Mouse (Mus musculus) thymus, adult 2 months (tissue): Measurements from ENCODE around the gene Tmtc1. TPM values are rescaled to one million over a fixed set of nuclear protein-coding genes. Genes with fewer than 3 reads are reported as not detected.
A peak's percentile ranks its signal among the peaks of the same experiment; 100 is the strongest.

Experiments
- DNase-seq: peaks from one replicate; pipeline ENCODE4 v3.0.0; 2021
- H3K27ac ChIP-seq: fragments of 200-500 bp; 2 replicates; pipeline ENCODE4 v1.5.1; 2012; ENCODE audit warnings: low read length, control low read depth; ENCODE audit not compliant: control insufficient read depth, insufficient read depth
- H3K27me3 ChIP-seq: fragments of 200-500 bp; 2 replicates; pipeline ENCODE4 v1.6.1; 2012; ENCODE audit warnings: mild to moderate bottlenecking, low read length, moderate library complexity, mixed read lengths; ENCODE audit not compliant: control insufficient read depth, insufficient read depth
- H3K36me3 ChIP-seq: fragments of 200-500 bp; 2 replicates; pipeline ENCODE4 v1.6.1; 2012; ENCODE audit warnings: mild to moderate bottlenecking, low read length, moderate library complexity; ENCODE audit not compliant: control insufficient read depth, insufficient read depth
- H3K4me1 ChIP-seq: fragments of 200-500 bp; replicated peaks from 2 replicates; pipeline ENCODE4 v1.6.1; 2012; ENCODE audit warnings: low read length; ENCODE audit not compliant: control insufficient read depth, insufficient read depth
- H3K4me3 ChIP-seq: fragments of 200-500 bp; 2 replicates; pipeline ENCODE4 v1.5.1; 2012; ENCODE audit warnings: mild to moderate bottlenecking, low read length, control low read depth, moderate library complexity; ENCODE audit not compliant: control insufficient read depth, insufficient read depth
- CTCF ChIP-seq: fragments of 200-500 bp; IDR thresholded peaks from 2 replicates; pipeline ENCODE4 v1.5.1; 2012; ENCODE audit warnings: mild to moderate bottlenecking, control low read depth, low read length, moderate library complexity, borderline replicate concordance; ENCODE audit not compliant: control insufficient read depth, poor library complexity, insufficient read depth; ENCODE audit errors: extremely low read depth
- POLR2A ChIP-seq: fragments of 200-500 bp; IDR thresholded peaks from 2 replicates; pipeline ENCODE4 v1.6.1; 2012; ENCODE audit warnings: mild to moderate bottlenecking, low read length, control low read depth, moderate library complexity; ENCODE audit not compliant: control insufficient read depth, poor library complexity, insufficient read depth; ENCODE audit errors: extremely low read depth
- WGBS: fragments of 180-500 bp; shearing (Covaris S2); methylation state at CpG from one replicate; pipeline ENCODE4 v1.1.7; 2018; 5-methylcytosine and 5-hydroxymethylcytosine counted together
- polyA plus RNA-seq: library from polyadenylated mRNA; depleted of rRNA; stranded (reverse); fragments of >200 nt; gene quantifications from 2 replicates; pipeline ENCODE4 v1.2.3, GENCODE M21; 2012

The Tmtc1 gene
- polyA plus RNA-seq, 1 experiment: 6.4 TPM

- no peak overlapping the region for H3K4me3 ChIP-seq
- no peaks in the 10 kb centered on the region for H3K27me3 ChIP-seq
- no peaks in the 10 kb centered on the region for H3K4me1 ChIP-seq
- TF ChIP-seq CTCF: no peak
- no peak for TF ChIP-seq POLR2A
- H3K36me3 ChIP-seq: no peaks in the 10 kb centered on the region
- WGBS: 100% methylated on average over 1 of the region's 1 CpGs
- no peak overlapping the region for H3K27ac ChIP-seq
- DNase-seq: no peak
Observed at GRCm38 (mm10) chr6:148363162-148363561, 81.0 kb downstream of the Tmtc1 start.

- Histone ChIP-seq H3K36me3 (no peaks in the 10 kb centered on the region), H3K4me3 (no peak overlapping the region), H3K4me1 (no peaks in the 10 kb centered on the region), H3K27me3 (no peaks in the 10 kb centered on the region), H3K27ac (no peak overlapping the region)
- no peak for TF ChIP-seq POLR2A
- TF ChIP-seq CTCF: no peak
- 91% methylated on average over 3 of the region's 3 CpGs for WGBS
- DNase-seq: no peak
Observed at GRCm38 (mm10) chr6:148362475-148362874, 81.7 kb downstream of the Tmtc1 start.

- TF ChIP-seq CTCF: no peak
- no peak for TF ChIP-seq POLR2A
- no peak overlapping the region for H3K27ac ChIP-seq
Observed at GRCm38 (mm10) chr6:148359348-148359905, 84.8 kb downstream of the Tmtc1 start.

GRCm38 (mm10) chr6:148358580-148359246, 85.5 kb downstream of the Tmtc1 start:
- Histone ChIP-seq H3K27ac (no peak overlapping the region), H3K4me3 (no peak overlapping the region), H3K27me3 (no peaks in the 10 kb centered on the region), H3K36me3 (no peaks in the 10 kb centered on the region), H3K4me1 (no peaks in the 10 kb centered on the region)
- 94% methylated on average over 8 of the region's 12 CpGs for WGBS
- TF ChIP-seq POLR2A (no peak), CTCF (no peak)
- no peak for DNase-seq

More at GRCm38 (mm10) chr6:148359348-148359905, 84.8 kb downstream of the Tmtc1 start:
- H3K4me1 ChIP-seq: no peaks in the 10 kb centered on the region
- 96% methylated on average over 7 of the region's 7 CpGs for WGBS
- no peak for DNase-seq
- no peaks in the 10 kb centered on the region for H3K27me3 ChIP-seq
- H3K36me3 ChIP-seq: no peaks in the 10 kb centered on the region
- no peak overlapping the region for H3K4me3 ChIP-seq

GRCm38 (mm10) chr6:148356141-148356540, 88.0 kb downstream of the Tmtc1 start:
- no peak for DNase-seq
- Histone ChIP-seq H3K27ac (no peak overlapping the region), H3K4me1 (no peaks in the 10 kb centered on the region), H3K4me3 (no peak overlapping the region), H3K36me3 (no peaks in the 10 kb centered on the region), H3K27me3 (no peaks in the 10 kb centered on the region)
- TF ChIP-seq POLR2A (no peak), CTCF (no peak)

- no peak overlapping the region for H3K27ac ChIP-seq
- H3K36me3 ChIP-seq: no peaks in the 10 kb centered on the region
- 81% methylated on average over 85 of the region's 85 CpGs for WGBS
- no peak for TF ChIP-seq CTCF
- TF ChIP-seq POLR2A: no peak
- H3K27me3 ChIP-seq: no peaks in the 10 kb centered on the region
- H3K4me1 ChIP-seq: no peaks in the 10 kb centered on the region
- DNase-seq: peak; percentile 1
- peak overlapping the region; percentile 14; the same call in 1 of the 2 replicates for H3K4me3 ChIP-seq
Observed at GRCm38 (mm10) chr6:148354509-148355474, 89.4 kb downstream of the Tmtc1 start.
